Mouse (Mus musculus): Measurements from ENCODE around the gene Casq2.

- TF ChIP-seq TAL1 (conservative IDR thresholded peaks at IDR 0.05; ENCODE audit: low read depth, low read length) (no peak), GATA1 (IDR thresholded peaks at IDR 0.05; ENCODE audit: borderline replicate concordance, low read length) (no peak), CTCF (IDR thresholded peaks at IDR 0.05; ENCODE audit: low read depth, low read length) (no peak), POLR2AphosphoS5 (IDR thresholded peaks at IDR 0.05; ENCODE audit: insufficient replicate concordance, low read depth, low read length) (no peak)
Measured at GRCm38 (mm10) chr3:102174118-102174865, 88.1 kb downstream of the Casq2 start.
